Mouse (Mus musculus) c-Kit-positive CD71-positive TER-119-negative erythroid progenitor cells, embryonic 14.5 days (primary cell): Measurements from ENCODE around the gene Samd4.

Experiments used
- DNase-seq: peaks from one replicate; pipeline ENCODE4 v3.0.0-alpha.2; 2013; ENCODE audit warnings: low read depth

Samd4 gene

DNA sequence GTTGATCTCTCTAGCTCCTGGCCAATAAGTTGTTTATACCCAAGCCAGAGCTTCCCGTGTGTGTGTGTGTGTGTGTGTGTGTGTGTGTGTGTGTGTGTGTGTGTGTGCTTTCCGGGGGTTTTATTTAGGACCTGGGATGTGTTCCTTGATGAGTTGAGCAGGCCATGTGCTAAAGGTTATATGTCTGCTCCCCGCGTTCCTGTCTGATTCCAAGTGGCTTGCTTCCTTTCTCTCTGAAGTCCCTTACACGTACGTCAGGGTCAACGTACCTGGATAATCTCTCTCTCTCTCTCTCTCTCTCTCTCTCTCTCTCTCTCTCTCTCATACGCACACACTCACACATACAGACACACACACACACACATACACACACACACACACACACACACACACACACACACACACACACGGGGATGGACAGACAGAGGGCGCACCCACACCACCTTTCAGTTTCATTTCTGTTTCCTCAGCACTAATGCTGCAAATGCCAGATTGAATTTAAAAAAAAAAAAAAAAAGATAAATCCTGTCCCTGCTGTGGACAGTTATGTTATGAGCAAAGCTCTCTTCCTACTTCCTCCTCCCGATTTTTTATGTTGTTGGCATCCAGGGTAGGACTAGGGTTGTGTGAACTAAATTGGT is 117.6 kb downstream of the Samd4 start:
- DNase-seq = no peak

DNA sequence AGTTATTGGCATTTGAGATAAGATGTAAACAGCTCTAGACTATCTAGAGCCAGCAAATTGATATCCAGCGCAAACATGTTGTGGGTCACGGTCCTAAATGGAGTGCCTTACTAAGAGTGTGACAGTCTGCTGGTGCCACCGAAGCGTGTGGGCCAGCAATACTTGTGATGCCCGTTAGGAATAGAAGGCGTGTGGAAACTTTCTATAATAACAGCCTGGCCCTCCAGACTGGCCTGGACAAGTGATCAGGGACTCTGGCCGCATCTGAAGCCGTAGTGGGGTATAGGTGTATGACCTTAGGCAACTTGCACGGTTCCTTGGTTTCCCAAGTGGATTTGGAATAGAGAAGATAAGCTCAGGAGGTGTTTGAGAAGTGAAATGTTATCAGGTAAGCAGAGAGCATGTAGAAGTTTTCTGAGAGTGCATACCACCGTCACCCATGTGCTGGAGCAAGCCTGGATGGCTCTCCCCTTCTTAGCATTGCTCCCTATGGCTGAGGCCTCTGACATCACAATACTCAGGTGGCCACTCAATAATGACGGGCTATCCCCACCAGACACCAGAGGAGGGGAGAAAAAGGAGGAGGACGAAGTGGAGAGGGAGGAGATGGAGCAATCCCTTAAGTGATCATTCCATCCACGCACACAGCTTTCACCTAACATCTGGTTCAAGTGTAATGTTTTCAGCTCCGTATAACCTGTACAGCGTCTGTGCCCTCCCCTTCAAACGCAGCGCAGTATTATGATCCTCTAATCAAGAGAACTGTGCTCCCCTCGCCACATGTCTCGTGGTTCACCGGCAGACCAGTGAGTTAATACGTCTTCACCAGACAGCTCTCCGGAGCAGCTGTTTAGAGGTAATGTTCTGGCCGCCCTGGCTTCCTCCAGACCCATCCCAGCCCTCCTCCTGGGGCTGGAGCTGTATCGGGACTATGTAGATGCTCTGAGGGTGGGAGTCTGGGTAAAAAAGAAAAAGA is 118.4 kb downstream of the Samd4 start:
- DNase-seq = no peak

GRCm38 (mm10) chr14:47004161-47004560 is 121.5 kb downstream of the Samd4 start:
- no peak for DNase-seq

GRCm38 (mm10) chr14:47011171-47012139 is 128.8 kb downstream of the Samd4 start:
- no peak for DNase-seq

- DNase-seq = no peak
Measured at GRCm38 (mm10) chr14:47015618-47016017, 133.0 kb downstream of the Samd4 start.

GRCm38 (mm10) chr14:47017658-47018057 is 135.0 kb downstream of the Samd4 start:
- peak; percentile 93 for DNase-seq

GRCm38 (mm10) chr14:47020886-47021285 is 138.2 kb downstream of the Samd4 start:
- DNase-seq = no peak

GRCm38 (mm10) chr14:47023529-47023928 is 140.9 kb downstream of the Samd4 start:
- DNase-seq = no peak

DNA sequence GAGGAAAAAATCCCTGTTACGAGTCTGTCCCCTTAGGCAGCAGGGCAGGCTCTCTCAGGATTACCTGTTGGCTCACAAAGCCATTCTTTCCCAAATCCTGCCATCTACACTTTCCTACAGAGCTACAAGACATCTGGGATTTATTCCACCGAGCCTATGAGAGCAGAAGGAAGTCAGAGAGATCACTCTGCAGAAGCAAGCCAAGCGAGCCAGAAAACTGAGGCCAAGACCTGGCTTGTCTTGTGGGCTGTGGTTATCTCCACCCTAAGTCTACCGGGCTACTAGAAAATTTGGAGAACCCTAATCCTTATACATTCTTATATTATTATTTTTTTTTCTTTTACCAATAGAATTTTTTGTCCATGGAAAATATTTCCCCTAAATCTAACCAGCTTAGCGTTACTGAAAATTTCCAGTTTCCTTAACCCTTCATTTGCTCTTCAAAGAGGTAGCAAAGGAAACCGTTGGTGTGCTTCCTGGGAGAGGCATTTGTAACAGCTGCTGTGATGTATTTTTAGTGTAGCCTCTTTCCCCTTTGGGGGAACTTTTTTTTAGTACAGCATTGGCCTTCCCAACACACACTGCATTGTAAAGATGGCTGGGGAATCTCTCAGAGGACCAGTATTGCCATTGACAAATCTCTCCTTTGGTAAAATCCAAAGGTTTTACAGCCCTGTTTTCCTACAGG is 144.9 kb downstream of the Samd4 start:
- no peak for DNase-seq

GRCm38 (mm10) chr14:47031542-47031941 is 148.9 kb downstream of the Samd4 start:
- no peak for DNase-seq

- DNase-seq = no peak
Measured at GRCm38 (mm10) chr14:47032140-47032539, 149.5 kb downstream of the Samd4 start.

GRCm38 (mm10) chr14:47033423-47033822 is 150.8 kb downstream of the Samd4 start:
- DNase-seq = no peak

GRCm38 (mm10) chr14:47041699-47042098 is 159.0 kb downstream of the Samd4 start:
- DNase-seq = no peak

DNA sequence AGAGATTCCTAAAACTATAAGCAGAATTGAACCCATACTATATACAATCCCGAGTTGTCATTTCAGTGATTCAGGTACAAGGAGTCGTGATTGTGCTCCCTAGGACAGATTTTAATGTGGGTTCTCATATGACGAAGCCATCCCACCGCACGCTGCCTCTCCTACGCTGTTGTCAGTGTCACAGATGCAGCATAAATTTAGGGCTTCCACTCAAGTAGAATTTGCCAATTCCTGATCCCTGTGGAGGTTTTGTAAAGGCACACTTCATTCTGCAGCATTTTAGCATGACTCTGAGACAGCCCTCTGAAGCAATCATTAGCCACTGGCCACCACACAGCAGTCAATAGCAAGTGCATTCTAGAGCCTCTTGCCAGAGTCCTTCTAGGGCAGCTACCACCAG is 166.4 kb downstream of the Samd4 start:
- DNase-seq = no peak

- no peak for DNase-seq
Measured at GRCm38 (mm10) chr14:47051743-47052610, 169.3 kb downstream of the Samd4 start.

GRCm38 (mm10) chr14:47053101-47053500 is 170.4 kb downstream of the Samd4 start:
- no peak for DNase-seq

DNA sequence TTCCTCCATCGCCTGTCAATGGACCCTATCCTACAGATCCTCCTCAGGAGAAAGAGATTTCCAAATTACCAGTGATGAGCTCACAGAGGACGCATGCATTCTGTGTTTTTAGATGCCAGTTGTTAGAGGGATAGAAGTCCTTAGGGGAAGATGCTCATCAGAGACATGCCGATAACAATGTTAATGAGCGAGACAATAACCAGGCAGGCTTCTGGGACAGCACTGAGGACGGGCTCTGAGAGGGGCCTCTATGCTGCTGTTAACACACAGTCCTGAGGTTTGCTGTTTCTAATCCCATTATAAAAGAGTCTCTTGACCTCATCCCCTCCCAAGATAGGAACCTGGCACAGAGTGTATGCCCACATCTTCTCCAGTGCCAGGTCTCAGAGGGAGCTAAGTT is 171.2 kb downstream of the Samd4 start:
- DNase-seq = no peak

DNA sequence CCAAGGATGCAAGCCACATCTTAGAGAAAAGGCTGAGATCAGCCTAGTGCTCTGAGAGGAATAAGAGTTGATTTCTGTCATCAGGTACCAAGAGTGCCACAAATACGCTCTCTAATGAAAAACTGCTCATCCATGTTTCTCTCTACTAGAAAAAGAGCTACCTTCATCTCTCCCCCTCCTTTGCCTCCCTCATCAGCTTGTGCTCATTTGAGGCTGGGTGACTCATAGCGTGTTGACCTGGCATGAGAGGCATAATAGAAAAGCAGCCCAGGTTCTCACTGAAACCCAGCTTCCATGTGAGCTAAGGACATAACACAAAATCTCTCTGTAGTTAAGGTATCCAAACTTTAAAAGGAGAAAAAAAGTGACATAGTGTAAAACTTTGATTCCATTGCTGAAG is 176.3 kb downstream of the Samd4 start:
- no peak for DNase-seq

DNA sequence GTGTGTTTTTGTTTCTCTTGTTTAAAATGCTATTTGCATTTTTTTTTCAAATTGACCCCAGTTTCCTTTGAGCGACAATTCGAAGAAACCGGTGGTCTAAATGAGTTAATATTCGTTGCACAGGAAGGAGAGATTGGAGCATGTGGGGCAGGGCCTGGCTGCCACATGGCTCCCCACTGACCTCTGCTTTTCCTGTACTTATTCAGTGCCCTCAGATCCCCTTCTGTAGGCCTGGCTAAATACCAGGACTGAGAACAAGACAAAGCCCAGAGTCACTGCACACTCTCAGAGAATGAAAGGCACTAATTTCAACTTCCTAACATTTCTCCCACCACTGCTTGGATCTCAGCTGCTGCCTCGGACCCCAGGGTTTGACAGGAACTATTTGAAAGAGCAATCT is 182.4 kb downstream of the Samd4 start:
- DNase-seq = no peak

GRCm38 (mm10) chr14:47066901-47067300 is 184.2 kb downstream of the Samd4 start:
- DNase-seq = no peak
